8 mouse cellular contexts compared by ENCODE assay signal in genomic region chr1:91054074-91054471, GRCm38 (mm10). TPM values are rescaled to one million over a fixed set of nuclear protein-coding genes. Genes with fewer than 3 reads are reported as not detected.
DNase-seq lines count a peak whose midpoint lies in the region; ATAC-seq and TF ChIP-seq lines count a peak whose summit lies in the region.

No protein-coding gene starts in this region.

- 23% methylated on average over 10 of the region's 10 CpGs for WGBS in heart, embryonic 14.5 days
- WGBS in midbrain, embryonic 10.5 days: 58% methylated on average over 10 of the region's 10 CpGs

- H3K9ac ChIP-seq in heart, embryonic 14.5 days (ENCODE audit: low read length): peak overlapping the region; percentile 87

- no peak for TF ChIP-seq CTCF in bone marrow macrophage, adult 2 months (IDR thresholded peaks at IDR 0.05; ENCODE audit: low read depth, low read length)

- no peaks in the 10 kb centered on the region for H3K36me3 ChIP-seq in heart, embryonic 14.5 days (ENCODE audit: control insufficient read depth, insufficient read depth, low read length)
- no peaks in the 10 kb centered on the region for H3K36me3 ChIP-seq in midbrain, embryonic 10.5 days

- H3K27me3 ChIP-seq in heart, embryonic 14.5 days (ENCODE audit: control insufficient read depth, insufficient read depth, low read length): no peaks in the 10 kb centered on the region
- peaks cover 36% of the 10 kb centered on the region for H3K27me3 ChIP-seq in midbrain, embryonic 10.5 days (ENCODE audit: low read depth, poor library complexity, severe bottlenecking)

- H3K4me3 ChIP-seq in heart, embryonic 14.5 days (ENCODE audit: control insufficient read depth in 1 of 2, insufficient read depth in 1 of 2, low read depth in 1 of 2, low read length in 2 of 2): peak overlapping the region; percentile 59 to 84
- peak overlapping the region; percentile 88 for H3K4me3 ChIP-seq in bone marrow macrophage, adult 2 months (ENCODE audit: insufficient read depth, low read length)
- H3K4me3 ChIP-seq in midbrain, embryonic 10.5 days: peak overlapping the region; percentile 68

- peaks cover 41 to 70% of the 10 kb centered on the region in 2 experiments for H3K4me1 ChIP-seq in heart, embryonic 14.5 days (ENCODE audit: control insufficient read depth in 2 of 2, insufficient read depth in 2 of 2, low read length in 2 of 2)
- H3K4me1 ChIP-seq in bone marrow macrophage, adult 2 months (ENCODE audit: control insufficient read depth, insufficient read depth, low read length): peaks cover 39% of the 10 kb centered on the region
- peaks cover 47% of the 10 kb centered on the region for H3K4me1 ChIP-seq in midbrain, embryonic 10.5 days

- H3K9me3 ChIP-seq in heart, embryonic 14.5 days (ENCODE audit: control insufficient read depth, low read length): no peaks in the 10 kb centered on the region
- H3K9me3 ChIP-seq in midbrain, embryonic 10.5 days (replicated peaks): no peaks in the 10 kb centered on the region

- DNase-seq in heart, postnatal 36 days: no peak
- DNase-seq in induced T-regulatory cell, adult 2 months (ENCODE audit: low read depth): peak; percentile 59
- no peak for DNase-seq in midbrain, embryonic 10.5 days (ENCODE audit: low spot score)
- DNase-seq in yolk sac, embryonic 10.5 days (ENCODE audit: low spot score): no peak
- DNase-seq in cerebellum, adult 11 months: no peak
- no peak for DNase-seq in urinary bladder, postnatal 10 days (ENCODE audit: low spot score)

- ATAC-seq in heart, embryonic 14.5 days (ENCODE audit: insufficient number of reproducible peaks, insufficient read depth, low FRiP score, low read depth): no peak

- peak overlapping the region; percentile 97 to 98 for H3K27ac ChIP-seq in heart, embryonic 14.5 days (replicated peaks in 1 of 2; ENCODE audit: control insufficient read depth in 1 of 2, insufficient read depth in 1 of 2, low read depth in 2 of 2, low read length in 2 of 2)
- H3K27ac ChIP-seq in bone marrow macrophage, adult 2 months (ENCODE audit: insufficient read depth, low read depth, low read length): peak overlapping the region; percentile 73
- H3K27ac ChIP-seq in midbrain, embryonic 10.5 days (replicated peaks): no peak overlapping the region

- H3K4me2 ChIP-seq in heart, embryonic 14.5 days (ENCODE audit: low read length): peak overlapping the region; percentile 89

- TF ChIP-seq POLR2A in bone marrow macrophage, adult 2 months (IDR thresholded peaks at IDR 0.05; ENCODE audit: borderline replicate concordance, low read depth, low read length): no peak

- intact Hi-C loops in heart, postnatal 36 days (cut with DNase I): loop anchor here (2.0 to 5.0 kb wide), 2 partner anchors 37 to 45 kb away; no protein-coding TSS in a partner anchor

RNA-seq across cellular contexts. Expression of gene Lrrfip1, which starts 55.5 kb away (rescaled TPM):
- 151 and 161 TPM in 2 replicates for polyA plus RNA-seq in heart, embryonic 14.5 days (2014; fragmentation: Nextera tagmentation; extraction: Ambion mirVana)
- 10 to 100 TPM; 69.1 to 80.9 TPM for total RNA-seq in heart, postnatal 36 days (2021)
- polyA plus RNA-seq in bone marrow macrophage, adult 2 months (2012; ENCODE audit: insufficient read depth, insufficient read length, missing spikeins): 98.5 and 98.7 TPM in 2 replicates
- polyA plus RNA-seq in midbrain, embryonic 10.5 days (2016; fragmentation: Nextera tagmentation; extraction: Ambion mirVana): 19.8 and 22.2 TPM in 2 replicates
